Mouse (Mus musculus) spleen, postnatal 4 days (tissue): ENCODE results near the gene Dgkq.

ENCODE experiments used
- DNase-seq, 2 experiments: peaks; one replicate each; pipeline ENCODE4 v3.0.0; 2022; ENCODE audit warnings: low spot score in 2 of 2

Gene Dgkq

DNA sequence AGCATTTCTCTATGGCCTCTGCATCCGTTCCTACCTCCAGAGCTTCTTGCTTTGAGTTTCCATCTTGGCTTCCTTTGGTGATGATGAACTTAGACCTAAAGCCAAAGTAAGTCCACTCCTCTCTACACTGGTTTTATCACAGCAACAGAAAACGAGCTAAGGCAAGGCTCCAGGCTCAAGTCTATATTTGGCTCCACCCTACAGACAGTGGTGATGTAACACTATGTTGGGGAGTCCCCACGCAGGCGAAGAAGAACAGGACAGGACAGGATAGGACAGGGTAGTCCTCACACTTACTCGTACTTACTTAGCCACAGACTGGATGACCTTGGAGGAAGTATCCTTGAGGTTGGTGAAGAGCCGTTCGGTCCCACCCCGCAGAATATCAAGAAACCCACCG, 66.9 kb downstream of the Dgkq start:
- DNase-seq = no peak

DNA sequence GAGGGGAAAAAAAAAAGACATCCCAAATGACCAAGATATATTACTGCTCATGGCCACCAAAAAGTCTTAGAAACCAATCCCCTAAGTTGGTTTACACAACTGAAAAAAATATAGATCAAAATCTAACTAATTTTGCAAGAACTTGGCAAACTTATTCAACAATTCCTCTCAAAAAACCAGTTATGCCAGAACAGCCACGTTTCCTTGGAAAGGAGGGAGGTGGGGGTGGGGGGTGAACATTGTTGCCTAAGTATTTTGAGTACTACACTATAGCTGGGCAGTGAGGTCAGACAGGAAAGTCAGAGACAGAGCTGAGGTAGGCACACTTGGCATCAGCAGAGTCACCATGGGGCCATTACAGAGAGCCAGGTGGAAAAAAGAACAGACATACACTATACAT, 69.5 kb downstream of the Dgkq start:
- no peak for DNase-seq
